Mouse (Mus musculus): ENCODE data around the gene Il3.
"Not testable (repeated sequence)": the region's sequence is repeated elsewhere in the genome, so short reads cannot be mapped to it uniquely, and the experiment has no call there.

The Il3 gene

GRCm38 (mm10) chr11:54267177-54267576, at the start of gene Il3:
Il3 (minus strand) TSS chr11:54267277.
- no peak for DNase-seq (ENCODE audit: low read depth)

GRCm38 (mm10) chr11:54315336-54315735, 48.3 kb upstream of the Il3 start:
- no peak for DNase-seq (ENCODE audit: low read depth)

GRCm38 (mm10) chr11:54314740-54315139, 47.7 kb upstream of the Il3 start:
- DNase-seq (ENCODE audit: low read depth) = no peak

GRCm38 (mm10) chr11:54313391-54314360, 46.6 kb upstream of the Il3 start:
- no peak for DNase-seq (ENCODE audit: low read depth)

GRCm38 (mm10) chr11:54312603-54313002, 45.5 kb upstream of the Il3 start:
- no peak for DNase-seq (ENCODE audit: low read depth)

GRCm38 (mm10) chr11:54312021-54312420, 44.9 kb upstream of the Il3 start:
- no peak for DNase-seq (ENCODE audit: low read depth)

GRCm38 (mm10) chr11:54310588-54310987, 43.5 kb upstream of the Il3 start:
- DNase-seq (ENCODE audit: low read depth) = no peak

- peak; percentile 75 for DNase-seq (ENCODE audit: low read depth)
Measured at GRCm38 (mm10) chr11:54307139-54307816, 40.2 kb upstream of the Il3 start.

- DNase-seq (ENCODE audit: low read depth) = no peak
Measured at GRCm38 (mm10) chr11:54305331-54305730, 38.3 kb upstream of the Il3 start.

- DNase-seq (ENCODE audit: low read depth) = no peak
Measured at GRCm38 (mm10) chr11:54304471-54304873, 37.4 kb upstream of the Il3 start.

- DNase-seq (ENCODE audit: low read depth) = peak; percentile 41
Measured at GRCm38 (mm10) chr11:54303728-54304470, 36.8 kb upstream of the Il3 start, which contains the start of gene Acsl6. Acsl6 (plus strand) TSS chr11:54303798.

- peak; percentile 30 for DNase-seq (ENCODE audit: low read depth)
Measured at GRCm38 (mm10) chr11:54303076-54303727, 36.1 kb upstream of the Il3 start.

GRCm38 (mm10) chr11:54302606-54303005, 35.5 kb upstream of the Il3 start:
- DNase-seq (ENCODE audit: low read depth) = no peak

- no peak for DNase-seq (ENCODE audit: low read depth)
Measured at GRCm38 (mm10) chr11:54301994-54302393, 34.9 kb upstream of the Il3 start.

- no peak for DNase-seq (ENCODE audit: low read depth)
Measured at GRCm38 (mm10) chr11:54298777-54299176, 31.7 kb upstream of the Il3 start.

GRCm38 (mm10) chr11:54297471-54297870, 30.4 kb upstream of the Il3 start:
- not testable (repeated sequence) for DNase-seq (ENCODE audit: low read depth)

- peak; percentile 23 for DNase-seq (ENCODE audit: low read depth)
Measured at GRCm38 (mm10) chr11:54296734-54297133, 29.7 kb upstream of the Il3 start.

- no peak for DNase-seq (ENCODE audit: low read depth)
Measured at GRCm38 (mm10) chr11:54295971-54296370, 28.9 kb upstream of the Il3 start.

- no peak for DNase-seq (ENCODE audit: low read depth)
Measured at GRCm38 (mm10) chr11:54293980-54294807, 27.1 kb upstream of the Il3 start.

- no peak for DNase-seq (ENCODE audit: low read depth)
Measured at GRCm38 (mm10) chr11:54292163-54292562, 25.1 kb upstream of the Il3 start.

All from naive thymus-derived CD4-positive, alpha-beta T cell, adult 2 months (primary cell).